Mouse (Mus musculus): Measurements from ENCODE around the gene Cep19. TPM values are rescaled to one million over a fixed set of nuclear protein-coding genes. Genes with fewer than 3 reads are reported as not detected.

The Cep19 gene
- polyA plus RNA-seq, 1 experiment, result 0.11 TPM

DNA sequence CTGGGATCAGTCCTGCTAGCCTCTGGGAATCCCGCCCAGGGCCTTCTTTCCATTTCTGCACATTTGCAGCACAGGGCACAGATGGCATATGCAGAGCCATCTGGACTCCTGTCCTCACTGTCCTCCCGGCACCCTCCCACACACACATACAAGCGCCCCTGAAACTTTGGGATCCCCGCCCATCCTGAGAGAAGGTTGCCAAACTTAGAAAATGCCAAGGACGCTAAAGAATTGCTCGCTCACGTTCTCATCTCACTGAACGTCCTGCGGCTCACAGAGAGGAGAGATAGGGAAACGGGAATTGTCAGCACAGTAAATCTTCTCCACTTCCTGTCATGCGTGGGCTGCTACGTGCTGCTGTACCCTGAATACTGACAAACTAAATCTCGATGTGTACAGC lies 54.8 kb downstream of the Cep19 start:
- Histone ChIP-seq H3K36me3 (ENCODE audit: control insufficient read depth) (no peaks in the 10 kb centered on the region; the same call in 1 of the 2 replicates), H3K27me3 (ENCODE audit: control insufficient read depth) (no peaks in the 10 kb centered on the region), H3K4me1 (ENCODE audit: control insufficient read depth) (no peaks in the 10 kb centered on the region; the same call in 1 of the 2 replicates), H3K9me3 (ENCODE audit: control insufficient read depth, low read length) (no peaks in the 10 kb centered on the region), H3K4me3 (replicated peaks) (no peak overlapping the region)
- no peak for TF ChIP-seq GATA1 (IDR thresholded peaks at IDR 0.05; ENCODE audit: low read length)
- no peak for TF ChIP-seq TAL1 (IDR thresholded peaks at IDR 0.05; ENCODE audit: low read length)

DNA sequence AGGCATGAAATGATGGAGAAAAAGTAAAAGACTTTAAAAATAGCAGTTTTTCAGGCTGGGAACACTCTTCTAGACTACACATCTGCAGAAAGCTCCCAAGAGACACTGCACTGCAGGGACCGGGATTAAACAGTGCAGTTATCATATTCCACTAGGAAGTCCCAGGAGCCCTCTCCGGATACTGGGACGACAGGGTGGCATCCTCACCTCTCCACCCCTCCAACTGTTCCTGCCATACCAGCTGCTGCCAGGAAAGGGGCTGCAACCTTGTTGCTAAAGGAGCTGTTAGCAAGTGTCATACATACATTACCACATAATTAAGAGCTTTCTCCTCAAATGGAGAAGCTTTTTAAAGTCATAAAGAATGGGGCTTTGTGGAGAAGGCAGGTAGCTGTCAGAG lies 57.1 kb downstream of the Cep19 start:
- Histone ChIP-seq H3K9me3 (ENCODE audit: control insufficient read depth, low read length) (no peaks in the 10 kb centered on the region), H3K4me3 (replicated peaks) (no peak overlapping the region), H3K4me1 (ENCODE audit: control insufficient read depth) (no peaks in the 10 kb centered on the region; the same call in 1 of the 2 replicates), H3K27me3 (ENCODE audit: control insufficient read depth) (no peaks in the 10 kb centered on the region), H3K36me3 (ENCODE audit: control insufficient read depth) (no peaks in the 10 kb centered on the region; the same call in 1 of the 2 replicates)
- TF ChIP-seq TAL1 (IDR thresholded peaks at IDR 0.05; ENCODE audit: low read length) (no peak), GATA1 (IDR thresholded peaks at IDR 0.05; ENCODE audit: low read length) (no peak)

DNA sequence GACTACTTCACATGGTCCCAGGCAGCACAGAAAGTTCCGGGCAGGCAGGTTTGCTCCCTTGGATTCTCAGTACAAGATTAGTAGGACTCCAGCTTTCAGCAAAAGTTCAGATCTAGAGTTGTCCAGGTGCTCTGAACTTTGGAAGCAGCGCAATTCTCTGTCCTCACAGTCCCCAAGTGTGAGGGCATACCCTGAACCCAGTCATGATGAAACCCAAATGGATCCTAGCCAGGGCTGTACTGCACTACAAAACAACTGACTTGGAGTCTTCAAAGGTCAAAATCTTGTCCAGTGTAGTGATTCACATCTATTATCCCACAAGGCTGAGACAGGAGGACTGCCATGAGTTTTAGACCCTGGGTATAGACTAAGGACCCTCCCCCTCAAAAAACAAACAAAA lies 57.8 kb downstream of the Cep19 start:
- H3K36me3 ChIP-seq (ENCODE audit: control insufficient read depth), result no peaks in the 10 kb centered on the region; the same call in 1 of the 2 replicates
- TF ChIP-seq TAL1 (IDR thresholded peaks at IDR 0.05; ENCODE audit: low read length) (no peak), GATA1 (IDR thresholded peaks at IDR 0.05; ENCODE audit: low read length) (no peak)

More for the DNA sequence above, 57.8 kb downstream of the Cep19 start:
- H3K4me3 ChIP-seq (replicated peaks), result no peak overlapping the region
- H3K27me3 ChIP-seq (ENCODE audit: control insufficient read depth), result no peaks in the 10 kb centered on the region
- no peaks in the 10 kb centered on the region; the same call in 1 of the 2 replicates for H3K4me1 ChIP-seq (ENCODE audit: control insufficient read depth)
- no peaks in the 10 kb centered on the region for H3K9me3 ChIP-seq (ENCODE audit: control insufficient read depth, low read length)

Other genes with a start within 250 kb of the Cep19 start
- gene Meltf, start 221.0 kb upstream of the Cep19 start, polyA plus RNA-seq (2012), result 0.01 TPM in 1 of 2 replicates, not detected in the other
- 0.02 TPM in 1 of 2 replicates, not detected in the other for gene Pigz, start 165.9 kb upstream of the Cep19 start, polyA plus RNA-seq (2012)
- gene 0610012G03Rik, start 151.3 kb upstream of the Cep19 start, polyA plus RNA-seq (2012), result 5.5 and 5.9 TPM in 2 replicates
- 5.8 and 7.7 TPM in 2 replicates for gene Ncbp2, start 151.3 kb upstream of the Cep19 start, polyA plus RNA-seq (2012)
- gene Senp5, start 96.5 kb upstream of the Cep19 start, polyA plus RNA-seq (2012), result 0.06 and 0.07 TPM in 2 replicates
- 0.41 and 0.52 TPM in 2 replicates for gene Pak2, start 20.5 kb upstream of the Cep19 start, polyA plus RNA-seq (2012)
- gene Pigx, start 60 bp upstream of the Cep19 start, polyA plus RNA-seq (2012), result 0.18 and 0.22 TPM in 2 replicates
- gene Nrros, start 65.8 kb downstream of the Cep19 start, polyA plus RNA-seq (2012), result 0.17 and 0.60 TPM in 2 replicates
- gene Bex6, start 80.0 kb downstream of the Cep19 start, polyA plus RNA-seq (2012), result not detected in 2 replicates
- 0.35 and 0.37 TPM in 2 replicates for gene Fbxo45, start 147.4 kb downstream of the Cep19 start, polyA plus RNA-seq (2012)
- 1.6 and 2.4 TPM in 2 replicates for gene Wdr53, start 147.4 kb downstream of the Cep19 start, polyA plus RNA-seq (2012)
- not detected in 2 replicates for gene Smco1, start 171.7 kb downstream of the Cep19 start, polyA plus RNA-seq (2012)
- gene Rnf168, start 177.7 kb downstream of the Cep19 start, polyA plus RNA-seq (2012), result 0.71 and 0.79 TPM in 2 replicates
- gene Ubxn7, start 232.5 kb downstream of the Cep19 start, polyA plus RNA-seq (2012), result 0.14 and 0.39 TPM in 2 replicates